Mouse (Mus musculus): Measurements from ENCODE around the gene Gpatch3. TPM values are rescaled to one million over a fixed set of nuclear protein-coding genes. Genes with fewer than 3 reads are reported as not detected.

Gene Gpatch3
- polyA plus RNA-seq (2011; ENCODE audit: insufficient read length, low read depth, missing spikeins): 4.8 and 5.7 TPM in 2 replicates

GRCm38 (mm10) chr4:133574070-133574842 lies at the start of gene Gpatch3:
Gene Gpatch3 (plus strand): TSS chr4:133574745.
- H3K27ac ChIP-seq (ENCODE audit: insufficient read depth, low read length): peak within 1 kb of the TSS; percentile 69
- peak within 1 kb of the TSS; percentile 54 for H3K4me3 ChIP-seq (ENCODE audit: insufficient read depth, low read length)
- H3K4me1 ChIP-seq (ENCODE audit: control insufficient read depth, insufficient read depth, low read length): 0 out of 2 replicates have a peak, but pooled peaks cover 3% of the 10 kb centered on the region
- no peak for TF ChIP-seq CTCF (IDR thresholded peaks at IDR 0.05; ENCODE audit: borderline replicate concordance, insufficient read depth, low read length)
- TF ChIP-seq POLR2A (IDR thresholded peaks at IDR 0.05; ENCODE audit: low read depth, low read length): peak; percentile 96

GRCm38 (mm10) chr4:133527788-133528187 lies 46.8 kb upstream of the Gpatch3 start:
- H3K4me1 ChIP-seq (ENCODE audit: control insufficient read depth, insufficient read depth, low read length): no peaks in the 10 kb centered on the region
- TF ChIP-seq POLR2A (IDR thresholded peaks at IDR 0.05; ENCODE audit: low read depth, low read length) (no peak), CTCF (IDR thresholded peaks at IDR 0.05; ENCODE audit: borderline replicate concordance, insufficient read depth, low read length) (no peak)
- H3K4me3 ChIP-seq (ENCODE audit: insufficient read depth, low read length): no peak overlapping the region
- no peak overlapping the region for H3K27ac ChIP-seq (ENCODE audit: insufficient read depth, low read length)

GRCm38 (mm10) chr4:133532777-133533176 lies 41.8 kb upstream of the Gpatch3 start:
- Histone ChIP-seq H3K4me1 (ENCODE audit: control insufficient read depth, insufficient read depth, low read length) (no peaks in the 10 kb centered on the region), H3K4me3 (ENCODE audit: insufficient read depth, low read length) (no peak overlapping the region), H3K27ac (ENCODE audit: insufficient read depth, low read length) (no peak overlapping the region)
- no peak for TF ChIP-seq CTCF (IDR thresholded peaks at IDR 0.05; ENCODE audit: borderline replicate concordance, insufficient read depth, low read length)
- no peak for TF ChIP-seq POLR2A (IDR thresholded peaks at IDR 0.05; ENCODE audit: low read depth, low read length)

- Histone ChIP-seq H3K4me3 (ENCODE audit: insufficient read depth, low read length) (no peak overlapping the region), H3K27ac (ENCODE audit: insufficient read depth, low read length) (no peak overlapping the region), H3K4me1 (ENCODE audit: control insufficient read depth, insufficient read depth, low read length) (no peaks in the 10 kb centered on the region)
- TF ChIP-seq POLR2A (IDR thresholded peaks at IDR 0.05; ENCODE audit: low read depth, low read length) (no peak), CTCF (IDR thresholded peaks at IDR 0.05; ENCODE audit: borderline replicate concordance, insufficient read depth, low read length) (no peak)
Observed at GRCm38 (mm10) chr4:133536081-133536480, 38.5 kb upstream of the Gpatch3 start.

- Histone ChIP-seq H3K4me3 (ENCODE audit: insufficient read depth, low read length) (no peak overlapping the region), H3K27ac (ENCODE audit: insufficient read depth, low read length) (no peak overlapping the region), H3K4me1 (ENCODE audit: control insufficient read depth, insufficient read depth, low read length) (no peaks in the 10 kb centered on the region)
- TF ChIP-seq POLR2A (IDR thresholded peaks at IDR 0.05; ENCODE audit: low read depth, low read length) (no peak), CTCF (IDR thresholded peaks at IDR 0.05; ENCODE audit: borderline replicate concordance, insufficient read depth, low read length) (no peak)
Observed at GRCm38 (mm10) chr4:133536652-133537051, 37.9 kb upstream of the Gpatch3 start.

GRCm38 (mm10) chr4:133545272-133546231 lies 29.0 kb upstream of the Gpatch3 start, which contains the start of gene Nudc:
Gene Nudc (minus strand): TSS chr4:133545996.
- no peak within 1 kb of the TSS for H3K27ac ChIP-seq (ENCODE audit: insufficient read depth, low read length)
- TF ChIP-seq POLR2A (IDR thresholded peaks at IDR 0.05; ENCODE audit: low read depth, low read length): peak; percentile 77
- TF ChIP-seq CTCF (IDR thresholded peaks at IDR 0.05; ENCODE audit: borderline replicate concordance, insufficient read depth, low read length): no peak
- peak within 1 kb of the TSS; percentile 100 for H3K4me3 ChIP-seq (ENCODE audit: insufficient read depth, low read length)
- H3K4me1 ChIP-seq (ENCODE audit: control insufficient read depth, insufficient read depth, low read length): no peaks in the 10 kb centered on the region

- TF ChIP-seq POLR2A (IDR thresholded peaks at IDR 0.05; ENCODE audit: low read depth, low read length): no peak
- TF ChIP-seq CTCF (IDR thresholded peaks at IDR 0.05; ENCODE audit: borderline replicate concordance, insufficient read depth, low read length): no peak
- no peaks in the 10 kb centered on the region for H3K4me1 ChIP-seq (ENCODE audit: control insufficient read depth, insufficient read depth, low read length)
- no peak overlapping the region for H3K4me3 ChIP-seq (ENCODE audit: insufficient read depth, low read length)
- no peak overlapping the region for H3K27ac ChIP-seq (ENCODE audit: insufficient read depth, low read length)
Observed at GRCm38 (mm10) chr4:133552029-133552428, 22.5 kb upstream of the Gpatch3 start.

- TF ChIP-seq CTCF (IDR thresholded peaks at IDR 0.05; ENCODE audit: borderline replicate concordance, insufficient read depth, low read length) (no peak), POLR2A (IDR thresholded peaks at IDR 0.05; ENCODE audit: low read depth, low read length) (no peak)
- H3K27ac ChIP-seq (ENCODE audit: insufficient read depth, low read length): no peak within 1 kb of the TSS
- no peaks in the 10 kb centered on the region for H3K4me1 ChIP-seq (ENCODE audit: control insufficient read depth, insufficient read depth, low read length)
- no peak within 1 kb of the TSS for H3K4me3 ChIP-seq (ENCODE audit: insufficient read depth, low read length)
Observed at GRCm38 (mm10) chr4:133552768-133553447, 21.6 kb upstream of the Gpatch3 start, which contains the start of gene Nr0b2. Gene Nr0b2 (plus strand): TSS chr4:133553376.

All from embryonic fibroblast, embryonic 13.5 days (primary cell).